Mouse (Mus musculus) small intestine, adult 2 months (tissue): ENCODE results near the gene Fsd2.

ENCODE experiments used
- CTCF ChIP-seq: fragments of 200-500 bp; IDR thresholded peaks from 2 replicates; pipeline ENCODE4 v1.5.1; 2012; ENCODE audit warnings: low read depth, mild to moderate bottlenecking, control low read depth, inconsistent platforms, low read length, moderate library complexity, mixed read lengths; ENCODE audit not compliant: insufficient replicate concordance, insufficient read length; ENCODE audit errors: extremely low read depth
- POLR2A ChIP-seq: fragments of 200-500 bp; IDR thresholded peaks from 2 replicates; pipeline ENCODE4 v1.6.1; 2012; ENCODE audit warnings: low read depth, mild to moderate bottlenecking, control low read depth, inconsistent platforms, low read length, moderate library complexity

- TF ChIP-seq CTCF = no peak
- no peak for TF ChIP-seq POLR2A
Measured at GRCm38 (mm10) chr7:81564766-81565165, 2.0 kb downstream of the Fsd2 start.
